Mouse (Mus musculus) 3134 (cell line): Measurements from ENCODE around the gene Ebf4.

Source experiments
- DNase-seq: peaks from one replicate; pipeline ENCODE4 v3.0.0-alpha.2; 2011; ENCODE audit warnings: low spot score; ENCODE audit not compliant: insufficient read length; ENCODE audit errors: extremely low read depth

Ebf4 gene

GRCm38 (mm10) chr2:130374951-130375350 lies 80.0 kb downstream of the Ebf4 start:
- peak; percentile 39 for DNase-seq

GRCm38 (mm10) chr2:130383205-130383604 lies 88.2 kb downstream of the Ebf4 start:
- no peak for DNase-seq

- no peak for DNase-seq
Observed at GRCm38 (mm10) chr2:130383895-130384294, 88.9 kb downstream of the Ebf4 start.

- no peak for DNase-seq
Observed at GRCm38 (mm10) chr2:130386212-130386611, 91.2 kb downstream of the Ebf4 start.

- no peak for DNase-seq
Observed at GRCm38 (mm10) chr2:130388796-130389195, 93.8 kb downstream of the Ebf4 start.

GRCm38 (mm10) chr2:130390993-130391625 lies 96.1 kb downstream of the Ebf4 start:
- no peak for DNase-seq

- DNase-seq, result no peak
Observed at GRCm38 (mm10) chr2:130392836-130393235, 97.9 kb downstream of the Ebf4 start.

GRCm38 (mm10) chr2:130395696-130396095 lies 100.7 kb downstream of the Ebf4 start:
- DNase-seq, result no peak

GRCm38 (mm10) chr2:130397186-130397985 lies 102.4 kb downstream of the Ebf4 start, which contains the start of gene Cpxm1:
Cpxm1 (minus strand) TSS chr2:130397574.
- DNase-seq, result no peak

GRCm38 (mm10) chr2:130398091-130398490 lies 103.1 kb downstream of the Ebf4 start:
- no peak for DNase-seq

- no peak for DNase-seq
Observed at GRCm38 (mm10) chr2:130400046-130400445, 105.1 kb downstream of the Ebf4 start.

GRCm38 (mm10) chr2:130401891-130402290 lies 106.9 kb downstream of the Ebf4 start:
- DNase-seq, result no peak

GRCm38 (mm10) chr2:130404939-130405338 lies 110.0 kb downstream of the Ebf4 start, which contains the start of the genes Gm28372 and 1700020A23Rik:
Gm28372 (plus strand) TSS chr2:130405239.
1700020A23Rik (plus strand) TSS chr2:130405259.
- no peak for DNase-seq

- DNase-seq, result no peak
Observed at GRCm38 (mm10) chr2:130406178-130406577, 111.2 kb downstream of the Ebf4 start, which contains the start of gene Tmem239. Tmem239 (plus strand) TSS chr2:130406478.

- DNase-seq, result no peak
Observed at GRCm38 (mm10) chr2:130408194-130408593, 113.2 kb downstream of the Ebf4 start.

GRCm38 (mm10) chr2:130411558-130412495 lies 116.9 kb downstream of the Ebf4 start:
- DNase-seq, result peak; percentile 63

GRCm38 (mm10) chr2:130412775-130413174 lies 117.8 kb downstream of the Ebf4 start:
- DNase-seq, result no peak

- no peak for DNase-seq
Observed at GRCm38 (mm10) chr2:130414094-130414856, 119.3 kb downstream of the Ebf4 start.
